Mouse (Mus musculus) small intestine, adult 2 months (tissue): ENCODE data around the gene Ctsz.

ENCODE experiments used
- CTCF ChIP-seq: fragments of 200-500 bp; IDR thresholded peaks from 2 replicates; pipeline ENCODE4 v1.5.1; 2012; ENCODE audit warnings: low read depth, mild to moderate bottlenecking, control low read depth, inconsistent platforms, low read length, moderate library complexity, mixed read lengths; ENCODE audit not compliant: insufficient replicate concordance, insufficient read length; ENCODE audit errors: extremely low read depth
- POLR2A ChIP-seq: fragments of 200-500 bp; IDR thresholded peaks from 2 replicates; pipeline ENCODE4 v1.6.1; 2012; ENCODE audit warnings: low read depth, mild to moderate bottlenecking, control low read depth, inconsistent platforms, low read length, moderate library complexity

GRCm38 (mm10) chr2:174392554-174392953 is 46.3 kb downstream of the Ctsz start:
- no peak for TF ChIP-seq CTCF
- no peak for TF ChIP-seq POLR2A
